Mouse (Mus musculus) hindbrain, embryonic 16.5 days (tissue): ENCODE results near the gene Nfx1. TPM values are rescaled to one million over a fixed set of nuclear protein-coding genes. Genes with fewer than 3 reads are reported as not detected.

Experiments
- ATAC-seq: fragments of 200-750 bp; cut with Nextera tagmentation; 2 replicates; pipeline ENCODE4 v1.8.0; 2017; ENCODE audit warnings: moderate TSS enrichment, moderate library complexity
- H3K27ac ChIP-seq: fragments of 300-500 bp; sonication (generic); 2 replicates; pipeline ENCODE4 v1.5.1; 2014; ENCODE audit warnings: low read depth, mild to moderate bottlenecking, control low read depth, low read length, moderate library complexity
- H3K27me3 ChIP-seq: fragments of 300-500 bp; sonication (generic); replicated peaks from 2 replicates; pipeline ENCODE4 v1.6.1; 2014; ENCODE audit warnings: low read length; ENCODE audit not compliant: control insufficient read depth, insufficient read depth
- H3K36me3 ChIP-seq: fragments of 300-500 bp; sonication (generic); 2 replicates; pipeline ENCODE4 v1.6.1; 2014; ENCODE audit warnings: mild to moderate bottlenecking, low read length, moderate library complexity, mixed read lengths; ENCODE audit not compliant: control insufficient read depth, insufficient read depth
- H3K4me1 ChIP-seq: fragments of 300-500 bp; sonication (generic); 2 replicates; pipeline ENCODE4 v1.6.1; 2014; ENCODE audit warnings: low read depth, low read length; ENCODE audit not compliant: control insufficient read depth, insufficient read depth
- H3K4me2 ChIP-seq: fragments of 300-500 bp; sonication (generic); 2 replicates; pipeline ENCODE4 v1.6.1; 2014; ENCODE audit warnings: mild to moderate bottlenecking, low read length, control low read depth, moderate library complexity
- H3K4me3 ChIP-seq: fragments of 300-500 bp; sonication (generic); 2 replicates; pipeline ENCODE4 v1.5.1; 2014; ENCODE audit warnings: mild to moderate bottlenecking, low read length, control low read depth, moderate library complexity
- H3K9ac ChIP-seq: fragments of 300-500 bp; sonication (generic); 2 replicates; pipeline ENCODE4 v1.6.1; 2014; ENCODE audit warnings: low read depth, mild to moderate bottlenecking, control low read depth, low read length, moderate library complexity
- H3K9me3 ChIP-seq: fragments of 300-500 bp; sonication (generic); 2 replicates; pipeline ENCODE4 v1.6.1; 2014; ENCODE audit warnings: mild to moderate bottlenecking, low read length, moderate library complexity; ENCODE audit not compliant: control insufficient read depth
- WGBS: fragments of 180-500 bp; shearing (Covaris S2); extraction: QIAGEN DNeasy Blood & Tissue Kit; methylation state at CpG from one replicate; pipeline ENCODE4 v1.1.7; 2014; 5-methylcytosine and 5-hydroxymethylcytosine counted together
- polyA plus RNA-seq: library from polyadenylated mRNA; unstranded; fragments of >200 nt; fragmentation: Nextera tagmentation; extraction: Ambion mirVana; gene quantifications from 2 replicates; pipeline ENCODE4 v1.2.1, GENCODE M21; 2015

Gene Nfx1
- polyA plus RNA-seq, 1 experiment from 2014 or later: 87.5 TPM

DNA sequence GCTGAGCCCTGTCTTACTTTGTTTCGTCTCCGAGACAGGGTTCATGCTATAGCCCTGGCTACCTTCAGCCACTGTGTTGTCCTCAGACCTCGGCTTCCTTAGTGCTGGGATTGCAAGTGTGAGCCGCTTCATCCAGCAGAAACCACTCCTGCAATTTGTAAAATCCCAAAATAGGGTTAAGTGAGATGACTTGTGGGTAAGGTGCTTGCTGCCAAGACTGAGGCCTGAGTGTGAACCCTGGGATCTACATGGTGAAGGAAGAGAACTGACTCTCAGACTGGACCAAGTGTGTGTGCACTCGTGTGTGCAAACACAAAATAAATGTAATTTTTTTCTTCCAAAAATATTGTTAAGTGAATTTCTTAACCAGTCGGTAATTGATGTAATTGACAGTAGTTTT, 18.9 kb downstream of the Nfx1 start:
- 87% methylated on average over 6 of the region's 6 CpGs for WGBS
- Histone ChIP-seq H3K9ac (no peak overlapping the region), H3K4me1 (no peaks in the 10 kb centered on the region), H3K4me2 (no peak overlapping the region), H3K4me3 (no peak overlapping the region), H3K9me3 (no peaks in the 10 kb centered on the region), H3K27ac (no peak overlapping the region), H3K27me3 (no peaks in the 10 kb centered on the region), H3K36me3 (peaks cover 72% of the 10 kb centered on the region)
- ATAC-seq: no peak

- Histone ChIP-seq H3K9ac (no peak overlapping the region), H3K4me2 (no peak overlapping the region), H3K9me3 (no peaks in the 10 kb centered on the region), H3K4me1 (no peaks in the 10 kb centered on the region), H3K4me3 (no peak overlapping the region), H3K27ac (no peak overlapping the region), H3K36me3 (peaks cover 67% of the 10 kb centered on the region), H3K27me3 (no peaks in the 10 kb centered on the region)
- no peak for ATAC-seq
- 96% methylated on average over 6 of the region's 6 CpGs for WGBS
Observed at GRCm38 (mm10) chr4:40996302-40996701, 25.6 kb downstream of the Nfx1 start.

DNA sequence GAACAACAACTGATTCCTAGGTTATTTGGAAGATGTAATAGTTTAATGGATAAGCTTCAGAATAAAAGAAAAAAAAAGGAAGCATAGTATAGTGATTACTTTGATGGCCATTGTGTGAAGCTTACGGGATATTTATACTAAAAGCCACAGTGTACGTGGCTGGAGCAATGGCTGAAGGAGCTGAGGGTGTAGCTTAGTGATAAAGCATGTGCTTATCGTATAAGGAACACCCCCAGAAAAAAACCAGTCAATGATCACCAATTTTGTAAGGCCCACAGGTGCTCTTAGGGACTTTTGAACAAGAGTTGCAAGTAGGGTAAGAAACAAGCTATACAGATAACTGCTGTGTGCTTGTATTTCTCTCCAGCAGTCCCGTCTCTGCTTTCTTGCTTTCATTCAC, 27.2 kb downstream of the Nfx1 start:
- Histone ChIP-seq H3K36me3 (peaks cover 63% of the 10 kb centered on the region), H3K4me2 (no peak overlapping the region), H3K9me3 (no peaks in the 10 kb centered on the region), H3K4me3 (no peak overlapping the region), H3K27ac (no peak overlapping the region), H3K4me1 (no peaks in the 10 kb centered on the region), H3K27me3 (no peaks in the 10 kb centered on the region), H3K9ac (no peak overlapping the region)
- WGBS: 94% methylated on average over 4 of the region's 4 CpGs
- no peak for ATAC-seq

DNA sequence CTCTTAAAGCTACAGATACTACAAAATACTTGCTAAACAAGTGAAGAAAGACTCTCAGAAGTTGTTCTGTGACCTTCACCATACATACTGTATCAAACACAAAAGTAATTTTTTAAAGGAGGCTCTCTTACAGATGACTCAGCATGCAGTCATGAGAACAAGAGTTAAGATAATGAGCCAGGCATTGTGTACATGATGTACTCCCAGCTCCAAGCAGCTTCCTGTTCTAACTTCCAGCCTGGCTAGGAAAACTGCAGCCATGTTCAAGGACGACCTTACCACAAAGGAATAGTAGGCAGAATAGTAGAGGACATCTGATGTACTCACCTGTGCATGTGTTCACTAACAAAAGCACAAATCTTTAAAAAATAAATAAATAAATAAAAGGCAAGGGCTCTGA, 29.6 kb downstream of the Nfx1 start:
- H3K27ac ChIP-seq: no peak overlapping the region
- ATAC-seq: no peak
- no peaks in the 10 kb centered on the region for H3K4me1 ChIP-seq
- peaks cover 67% of the 10 kb centered on the region for H3K36me3 ChIP-seq
- no peaks in the 10 kb centered on the region for H3K27me3 ChIP-seq
- H3K4me2 ChIP-seq: no peak overlapping the region
- WGBS: 93% methylated on average over 1 of the region's 1 CpGs
- H3K4me3 ChIP-seq: no peak overlapping the region
- H3K9me3 ChIP-seq: no peaks in the 10 kb centered on the region
- no peak overlapping the region for H3K9ac ChIP-seq

DNA sequence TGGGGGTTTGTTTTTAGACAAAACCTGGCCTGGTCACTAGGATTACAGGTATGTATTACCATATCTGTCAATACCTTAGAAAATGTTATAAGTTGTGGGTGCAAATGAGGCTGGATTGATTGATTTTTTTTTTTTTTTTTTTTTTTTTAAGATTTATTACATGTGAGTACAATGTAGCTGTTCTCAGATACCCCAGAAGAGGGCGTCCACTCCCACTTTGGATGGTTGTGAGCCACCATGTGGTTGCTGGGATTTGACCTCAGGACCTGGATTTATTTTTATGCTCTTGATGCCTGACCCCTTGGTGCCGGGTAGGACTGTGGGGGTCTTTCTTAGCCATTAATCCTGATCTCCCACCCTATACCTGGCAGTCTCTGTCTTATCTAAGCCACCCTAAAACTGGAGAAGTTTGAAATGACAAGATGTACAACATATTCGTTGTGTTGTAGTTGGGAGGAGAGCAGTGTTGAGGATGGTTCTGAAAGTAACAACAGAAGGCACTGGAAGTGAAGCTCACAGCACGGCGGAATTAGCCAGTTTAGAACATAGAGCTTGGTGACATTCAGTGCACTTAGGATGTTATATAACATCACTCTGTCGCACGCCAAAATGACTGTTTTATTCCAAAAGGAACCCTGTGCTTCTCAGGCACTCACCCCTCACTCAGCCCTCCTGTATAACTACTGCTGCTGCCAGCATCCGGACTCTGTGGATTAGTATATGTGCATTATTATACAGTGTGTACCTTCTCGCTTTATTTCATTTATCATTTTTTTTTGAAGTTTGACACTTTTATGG, 30.3 kb downstream of the Nfx1 start:
- Histone ChIP-seq H3K36me3 (peaks cover 59% of the 10 kb centered on the region), H3K9ac (no peak overlapping the region), H3K4me1 (no peaks in the 10 kb centered on the region), H3K4me3 (no peak overlapping the region), H3K27me3 (no peaks in the 10 kb centered on the region), H3K9me3 (no peaks in the 10 kb centered on the region), H3K4me2 (no peak overlapping the region), H3K27ac (no peak overlapping the region)
- WGBS: 94% methylated on average over 9 of the region's 9 CpGs
- no peak for ATAC-seq

- Histone ChIP-seq H3K4me2 (no peak overlapping the region), H3K36me3 (peaks cover 45% of the 10 kb centered on the region), H3K27me3 (no peaks in the 10 kb centered on the region), H3K9me3 (no peaks in the 10 kb centered on the region), H3K27ac (no peak overlapping the region), H3K9ac (no peak overlapping the region), H3K4me3 (no peak overlapping the region), H3K4me1 (no peaks in the 10 kb centered on the region)
- no peak for ATAC-seq
- WGBS: 91% methylated on average over 3 of the region's 3 CpGs
Observed at GRCm38 (mm10) chr4:41013351-41013750, 42.6 kb downstream of the Nfx1 start.

GRCm38 (mm10) chr4:41015798-41016197, 45.1 kb downstream of the Nfx1 start:
- Histone ChIP-seq H3K4me3 (no peak overlapping the region), H3K4me1 (no peaks in the 10 kb centered on the region), H3K9ac (no peak overlapping the region), H3K36me3 (peaks cover 39% of the 10 kb centered on the region), H3K9me3 (no peaks in the 10 kb centered on the region), H3K27me3 (no peaks in the 10 kb centered on the region), H3K27ac (no peak overlapping the region), H3K4me2 (no peak overlapping the region)
- no peak for ATAC-seq
- 97% methylated on average over 5 of the region's 5 CpGs for WGBS

GRCm38 (mm10) chr4:41021094-41021493, 50.4 kb downstream of the Nfx1 start:
- ATAC-seq: no peak
- H3K9ac ChIP-seq: no peak overlapping the region
- 95% methylated on average over 5 of the region's 5 CpGs for WGBS
- H3K4me1 ChIP-seq: no peaks in the 10 kb centered on the region
- no peak overlapping the region for H3K4me2 ChIP-seq
- H3K36me3 ChIP-seq: peaks cover 27% of the 10 kb centered on the region; the same call in 1 of the 2 replicates
- no peak overlapping the region for H3K27ac ChIP-seq
- H3K4me3 ChIP-seq: no peak overlapping the region
- no peaks in the 10 kb centered on the region for H3K27me3 ChIP-seq
- H3K9me3 ChIP-seq: no peaks in the 10 kb centered on the region

GRCm38 (mm10) chr4:41026086-41026787, 55.5 kb downstream of the Nfx1 start:
- no peak overlapping the region for H3K4me2 ChIP-seq
- H3K9ac ChIP-seq: no peak overlapping the region
- H3K4me1 ChIP-seq: no peaks in the 10 kb centered on the region
- H3K27me3 ChIP-seq: no peaks in the 10 kb centered on the region
- H3K4me3 ChIP-seq: no peak overlapping the region
- ATAC-seq: no peak
- WGBS: 53% methylated on average over 8 of the region's 8 CpGs
- H3K36me3 ChIP-seq: peaks cover 22% of the 10 kb centered on the region
- no peaks in the 10 kb centered on the region for H3K9me3 ChIP-seq
- no peak overlapping the region for H3K27ac ChIP-seq
